In the genomic region with DNA sequence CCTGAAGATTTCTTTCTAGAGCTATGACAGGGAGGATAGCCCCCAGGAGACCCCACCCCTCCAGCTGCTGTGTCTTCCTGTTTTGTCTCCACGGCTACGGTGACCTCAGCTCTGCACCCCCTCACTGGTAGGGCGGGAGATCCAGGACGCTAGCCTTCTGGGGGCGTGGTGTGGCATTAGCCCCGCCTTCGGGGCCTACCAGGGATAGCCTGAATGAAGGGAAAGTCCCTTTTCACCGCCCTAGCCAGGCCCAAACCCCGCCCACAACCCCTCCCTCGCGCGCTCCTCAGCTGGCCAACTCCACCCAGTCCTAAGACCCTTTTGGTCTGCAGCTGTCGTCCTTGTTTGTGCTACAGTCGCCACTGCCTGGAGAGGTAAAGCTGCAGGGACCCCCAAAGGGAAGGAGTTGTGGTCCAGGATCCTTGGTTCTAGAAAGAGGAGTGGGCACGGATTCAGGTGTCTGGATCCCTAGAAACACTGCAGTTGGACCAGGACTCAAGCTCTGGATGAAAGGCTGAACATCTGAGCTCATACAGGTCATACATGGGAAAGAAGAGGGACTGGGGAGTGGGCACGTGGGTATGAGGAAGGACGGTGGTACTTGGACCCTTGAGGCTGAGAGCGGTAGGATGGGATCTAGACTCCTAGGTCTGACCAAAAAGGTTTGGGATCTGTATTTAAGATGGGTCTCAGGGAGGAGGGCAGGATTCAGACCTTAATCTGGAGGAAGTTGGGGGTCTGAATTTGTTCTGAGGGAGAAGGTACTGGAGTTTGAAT, we compare ENCODE assay signal across 8 mouse cellular contexts. TPM values are rescaled to one million over a fixed set of nuclear protein-coding genes. Genes with fewer than 3 reads are reported as not detected.
DNase-seq lines count a peak whose midpoint lies in the region; ATAC-seq and TF ChIP-seq lines count a peak whose summit lies in the region.

No protein-coding gene starts in this region.

- H3K9me3 ChIP-seq in hindbrain, postnatal 0 days (ENCODE audit: low read length) = no peaks in the 10 kb centered on the region

- no peaks in the 10 kb centered on the region for H3K27me3 ChIP-seq in hindbrain, postnatal 0 days (ENCODE audit: insufficient read depth, low read length)

- ATAC-seq in hindbrain, postnatal 0 days = peak; percentile 95

- 4% methylated on average over 18 of the region's 18 CpGs for WGBS in hindbrain, postnatal 0 days
- 16% methylated on average over 18 of the region's 18 CpGs for WGBS in macrophage (ENCODE audit: missing documents)

- DNase-seq in WW6 (ENCODE audit: low read depth, low spot score) = peak; percentile 88
- DNase-seq in cerebellum, postnatal 25 days = peak; percentile 81 to 90
- DNase-seq in gastrocnemius, adult 2 months = peak; percentile 98
- DNase-seq in hindbrain, postnatal 0 days (ENCODE audit: low spot score) = peak; percentile 96
- peak; percentile 80 to 88 for DNase-seq in left cerebral cortex, adult 2 months (ENCODE audit: extremely low spot score in 1 of 2, low spot score in 2 of 2)
- DNase-seq in retina, postnatal 7 days (ENCODE audit: low read depth, low spot score) = peak; percentile 82
- DNase-seq in urinary bladder, adult 2 months (ENCODE audit: low spot score) = peak; percentile 68

- intact Hi-C loops in gastrocnemius, adult 2 months (cut with DNase I) = loop anchor here (10.0 kb wide), 1 partner anchor 1204 kb away; no protein-coding TSS in a partner anchor
- intact Hi-C loops in left cerebral cortex, adult 2 months (cut with DNase I) = no loop called here

- H3K9ac ChIP-seq in hindbrain, postnatal 0 days (replicated peaks; ENCODE audit: low read length) = peak overlapping the region; percentile 87

- peak overlapping the region; percentile 83 for H3K4me3 ChIP-seq in gastrocnemius, adult 2 months
- H3K4me3 ChIP-seq in hindbrain, postnatal 0 days (ENCODE audit: low read length) = peak overlapping the region; percentile 61
- H3K4me3 ChIP-seq in left cerebral cortex, adult 2 months = peak overlapping the region; percentile 59
- peak overlapping the region; percentile 74 for H3K4me3 ChIP-seq in macrophage (ENCODE audit: inconsistent target)

- peaks cover 7% of the 10 kb centered on the region; the same call in 1 of the 2 replicates for H3K36me3 ChIP-seq in hindbrain, postnatal 0 days (ENCODE audit: insufficient read depth, low read length)
- no peaks in the 10 kb centered on the region for H3K36me3 ChIP-seq in macrophage (ENCODE audit: inconsistent target)

- no peak for TF ChIP-seq CTCF in gastrocnemius, adult 2 months (IDR thresholded peaks at IDR 0.05)
- no peak for TF ChIP-seq CTCF in hindbrain, postnatal 0 days (IDR thresholded peaks at IDR 0.05; ENCODE audit: low read depth)
- no peak for TF ChIP-seq CTCF in left cerebral cortex, adult 2 months (IDR thresholded peaks at IDR 0.05)

- H3K4me2 ChIP-seq in hindbrain, postnatal 0 days (ENCODE audit: low read depth, low read length) = peak overlapping the region; percentile 71

- peaks cover 52% of the 10 kb centered on the region for H3K79me2 ChIP-seq in macrophage (ENCODE audit: inconsistent target)

- H3K27ac ChIP-seq in gastrocnemius, adult 2 months = peak overlapping the region; percentile 93
- H3K27ac ChIP-seq in hindbrain, postnatal 0 days = peak overlapping the region; percentile 82
- H3K27ac ChIP-seq in left cerebral cortex, adult 2 months = peak overlapping the region; percentile 97
- peak overlapping the region; percentile 73 for H3K27ac ChIP-seq in macrophage

- 0 out of 2 replicates have a peak, but pooled peaks cover 6% of the 10 kb centered on the region for H3K4me1 ChIP-seq in hindbrain, postnatal 0 days (ENCODE audit: insufficient read depth, low read length)

RNA-seq across cellular contexts. Expression of a gene that starts 1.5 kb away (rescaled TPM):
- under 1 TPM; 0.78 to 0.84 TPM for total RNA-seq in gastrocnemius, adult 2 months (2021)
- total RNA-seq in hindbrain, postnatal 0 days (2014; rRNA removed) = 6.7 and 8.0 TPM in 2 replicates
- polyA plus RNA-seq in hindbrain, postnatal 0 days (2015; fragmentation: Nextera tagmentation; extraction: Ambion mirVana) = 4.2 and 5.7 TPM in 2 replicates
- 100 to 1,000 TPM; 262 to 263 TPM for total RNA-seq in left cerebral cortex, adult 2 months (2021)
- 1 to 10 TPM in 18 of 26 experiments, under 1 TPM in 8; 0.25 to 3.3 (median 1.6) TPM for total RNA-seq in macrophage (2018; cell fraction: chromatin; rRNA removed)
- total RNA-seq in macrophage (2018; cell fraction: cytosol; rRNA removed) = under 1 TPM in 15 of 26 experiments, not detected in 11; 0.03 to 0.22 (median 0.09) TPM
- total RNA-seq in macrophage (2018; cell fraction: nucleus; rRNA removed) = 1 to 10 TPM in 9 of 26 experiments, under 1 TPM in 16, not detected in 1; 0.26 to 3.9 (median 0.89) TPM
- polyA plus RNA-seq in macrophage (2018) = 0.11 to 0.19 TPM in 2 of 3 replicates, not detected in the other
- 1.6 and 2.4 TPM in 2 replicates for polyA plus RNA-seq in urinary bladder, adult 2 months (2012; rRNA removed)

RNA-seq across cellular contexts. Expression of a gene that starts 1.6 kb away (rescaled TPM):
- total RNA-seq in gastrocnemius, adult 2 months (2021) = 10 to 100 TPM; 17.8 to 37.2 TPM
- total RNA-seq in hindbrain, postnatal 0 days (2014; rRNA removed) = 22.6 and 42.7 TPM in 2 replicates
- polyA plus RNA-seq in hindbrain, postnatal 0 days (2015; fragmentation: Nextera tagmentation; extraction: Ambion mirVana) = 25.9 and 29.1 TPM in 2 replicates
- 10 to 100 TPM; 61.9 to 62.1 TPM for total RNA-seq in left cerebral cortex, adult 2 months (2021)
- total RNA-seq in macrophage (2018; cell fraction: chromatin; rRNA removed) = 10 to 100 TPM in 13 of 26 experiments, 1 to 10 TPM in 13; 4.0 to 35.3 (median 11.6) TPM
- total RNA-seq in macrophage (2018; cell fraction: cytosol; rRNA removed) = 100 to 1,000 TPM in 13 of 26 experiments, 10 to 100 TPM in 13; 59.4 to 159 (median 102) TPM
- 100 to 1,000 TPM in 13 of 26 experiments, 10 to 100 TPM in 13; 42.3 to 219 (median 98.4) TPM for total RNA-seq in macrophage (2018; cell fraction: nucleus; rRNA removed)
- polyA plus RNA-seq in macrophage (2018) = 75.5 to 128 TPM (median 99.0 TPM) in 3 replicates
- 303 and 327 TPM in 2 replicates for polyA plus RNA-seq in urinary bladder, adult 2 months (2012; rRNA removed)

RNA-seq across cellular contexts. Expression of a gene that starts 40.9 kb away (rescaled TPM):
- not detected for total RNA-seq in gastrocnemius, adult 2 months (2021)
- 0.10 TPM in 1 of 2 replicates, not detected in the other for total RNA-seq in hindbrain, postnatal 0 days (2014; rRNA removed)
- polyA plus RNA-seq in hindbrain, postnatal 0 days (2015; fragmentation: Nextera tagmentation; extraction: Ambion mirVana) = 0.03 and 0.05 TPM in 2 replicates
- under 1 TPM in 1 of 2 experiments, not detected in 1; 0.11 TPM for total RNA-seq in left cerebral cortex, adult 2 months (2021)
- not detected for total RNA-seq in macrophage (2018; cell fraction: chromatin; rRNA removed)
- total RNA-seq in macrophage (2018; cell fraction: cytosol; rRNA removed) = under 1 TPM in 3 of 26 experiments, not detected in 23; 0.04 to 0.05 (median 0.04) TPM
- total RNA-seq in macrophage (2018; cell fraction: nucleus; rRNA removed) = not detected
- polyA plus RNA-seq in macrophage (2018) = 0.07 TPM in 1 of 3 replicates, not detected in the others
- 0.04 TPM in 1 of 2 replicates, not detected in the other for polyA plus RNA-seq in urinary bladder, adult 2 months (2012; rRNA removed)

RNA-seq across cellular contexts. Expression of a gene that starts 42.3 kb away (rescaled TPM):
- 10 to 100 TPM in 1 of 2 experiments, 1 to 10 TPM in 1; 8.4 to 16.2 TPM for total RNA-seq in gastrocnemius, adult 2 months (2021)
- 115 and 116 TPM in 2 replicates for total RNA-seq in hindbrain, postnatal 0 days (2014; rRNA removed)
- 4.0 and 4.6 TPM in 2 replicates for polyA plus RNA-seq in hindbrain, postnatal 0 days (2015; fragmentation: Nextera tagmentation; extraction: Ambion mirVana)
- total RNA-seq in left cerebral cortex, adult 2 months (2021) = 100 to 1,000 TPM; 180 to 201 TPM
- 1 to 10 TPM in 1 of 26 experiments, not detected in 25; 4.0 TPM for total RNA-seq in macrophage (2018; cell fraction: chromatin; rRNA removed)
- not detected for total RNA-seq in macrophage (2018; cell fraction: cytosol; rRNA removed)
- under 1 TPM in 1 of 26 experiments, not detected in 25; 0.62 TPM for total RNA-seq in macrophage (2018; cell fraction: nucleus; rRNA removed)
- polyA plus RNA-seq in macrophage (2018) = not detected in 3 replicates
- 11.8 and 21.5 TPM in 2 replicates for polyA plus RNA-seq in urinary bladder, adult 2 months (2012; rRNA removed)

Comparison
In these comparisons a context has a peak if more than half of its experiments do, and no peak if none do; other contexts are left out.
1. Peak in every context shown above with its lines: DNase-seq, ATAC-seq, H3K4me3 ChIP-seq and H3K27ac ChIP-seq.
2. RNA of a gene that starts 1.5 kb away (total RNA-seq): 262 to 263 TPM in left cerebral cortex, adult 2 months; 6.7 to 8.0 TPM in hindbrain, postnatal 0 days and 0.78 to 0.84 TPM in gastrocnemius, adult 2 months; every median in the first group is over 10 times any median in the second.